Comparison of ENCODE assay signal across 7 mouse cellular contexts in the genomic region with DNA sequence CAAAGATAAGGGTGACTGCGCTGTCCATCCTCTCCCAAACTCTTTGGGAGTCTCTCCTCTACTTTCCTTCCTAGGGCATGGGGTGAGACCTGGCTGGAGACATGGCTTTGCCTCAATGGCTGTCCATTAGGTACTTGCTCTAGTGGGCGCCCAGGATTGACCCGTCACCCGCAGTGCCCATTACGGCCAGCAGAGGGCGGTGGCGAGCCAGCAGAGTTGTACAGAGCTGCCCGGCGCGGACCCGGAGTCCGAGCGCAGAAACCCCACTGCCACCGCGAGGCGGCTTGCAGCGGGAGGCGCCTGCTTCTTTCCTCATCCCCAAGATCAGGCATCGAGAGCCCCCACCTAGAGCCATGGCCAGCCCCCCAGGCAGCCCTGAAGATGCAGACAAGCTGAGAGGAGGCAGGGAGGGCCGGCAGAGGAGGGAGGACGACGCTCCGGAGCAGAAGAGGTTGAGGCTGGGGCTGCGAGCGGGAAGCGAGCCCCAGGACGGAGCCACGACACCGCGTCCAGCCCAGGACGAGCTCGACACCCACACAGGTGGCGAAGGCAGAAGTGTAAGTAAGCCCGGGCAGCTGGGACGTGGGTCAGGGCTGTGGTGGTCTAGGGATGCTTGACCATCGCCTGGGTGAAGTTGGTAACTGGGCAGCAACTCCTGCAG. TPM values are rescaled to one million over a fixed set of nuclear protein-coding genes. Genes with fewer than 3 reads are reported as not detected.
DNase-seq lines count a peak whose midpoint lies in the region; ATAC-seq lines count a peak whose summit lies in the region.

No protein-coding gene starts in this region.

- H3K4me1 ChIP-seq in embryonic facial prominence, embryonic 10.5 days = peaks cover 8% of the 10 kb centered on the region
- peaks cover 6% of the 10 kb centered on the region; the same call in 1 of the 2 replicates for H3K4me1 ChIP-seq in midbrain, embryonic 12.5 days

- intact Hi-C loops in left cerebral cortex, postnatal 4 days (cut with DNase I) = loop anchor here (5.0 kb wide), 1 partner anchor 161 kb away; no protein-coding TSS in a partner anchor

- peak; percentile 85 for ATAC-seq in midbrain, embryonic 12.5 days (ENCODE audit: low FRiP score, low read depth)

- peaks cover 29% of the 10 kb centered on the region for H3K27me3 ChIP-seq in embryonic facial prominence, embryonic 10.5 days (replicated peaks; ENCODE audit: low read depth, poor library complexity, severe bottlenecking)
- peaks cover 25% of the 10 kb centered on the region for H3K27me3 ChIP-seq in midbrain, embryonic 12.5 days

- H3K4me3 ChIP-seq in embryonic facial prominence, embryonic 10.5 days = peak overlapping the region; percentile 61
- peak overlapping the region; percentile 49 for H3K4me3 ChIP-seq in midbrain, embryonic 12.5 days

- no peaks in the 10 kb centered on the region for H3K36me3 ChIP-seq in embryonic facial prominence, embryonic 10.5 days (replicated peaks)
- no peaks in the 10 kb centered on the region for H3K36me3 ChIP-seq in midbrain, embryonic 12.5 days

- H3K9me3 ChIP-seq in embryonic facial prominence, embryonic 10.5 days = no peaks in the 10 kb centered on the region
- H3K9me3 ChIP-seq in midbrain, embryonic 12.5 days = no peaks in the 10 kb centered on the region

- peak overlapping the region; percentile 80; the same call in 1 of the 2 replicates for H3K27ac ChIP-seq in embryonic facial prominence, embryonic 10.5 days (replicated peaks)
- no peak overlapping the region for H3K27ac ChIP-seq in midbrain, embryonic 12.5 days (replicated peaks)

- peak overlapping the region; percentile 95 for H3K4me2 ChIP-seq in midbrain, embryonic 12.5 days (replicated peaks)

- peak; percentile 98 for DNase-seq in adrenal gland, postnatal 10 days
- peak; percentile 95 for DNase-seq in embryonic facial prominence, embryonic 10.5 days (ENCODE audit: low spot score)
- peak; percentile 96 for DNase-seq in heart, adult 11 months
- DNase-seq in kidney, adult 11 months = peak; percentile 68
- DNase-seq in left cerebral cortex, postnatal 4 days = peak; percentile 92
- peak; percentile 23 for DNase-seq in skeletal muscle tissue, adult 2 months (ENCODE audit: low read depth, low spot score)

- WGBS in embryonic facial prominence, embryonic 10.5 days = 1% methylated on average over 36 of the region's 36 CpGs
- WGBS in midbrain, embryonic 12.5 days = under 1% methylated on average over 36 of the region's 36 CpGs

- peak overlapping the region; percentile 66 for H3K9ac ChIP-seq in midbrain, embryonic 12.5 days (replicated peaks)

RNA-seq across cellular contexts. Expression of gene Eef2kmt, which starts 50.9 kb away (rescaled TPM):
- total RNA-seq in adrenal gland, postnatal 10 days (2021) = 10 to 100 TPM; 30.4 to 36.6 TPM
- polyA plus RNA-seq in embryonic facial prominence, embryonic 10.5 days (2016; fragmentation: Nextera tagmentation; extraction: Ambion mirVana) = 14.7 and 19.4 TPM in 2 replicates
- total RNA-seq in left cerebral cortex, postnatal 4 days (2021) = 1 to 10 TPM; 2.9 to 3.6 TPM
- polyA plus RNA-seq in midbrain, embryonic 12.5 days (2016; fragmentation: Nextera tagmentation; extraction: Ambion mirVana) = 7.8 and 11.3 TPM in 2 replicates

Comparison
In these comparisons a context has a peak if more than half of its experiments do, and no peak if none do; other contexts are left out.
1. DNase-seq: peak in every context shown above with its lines; median percentile 98 in adrenal gland, postnatal 10 days; 96 in heart, adult 11 months; 95 in embryonic facial prominence, embryonic 10.5 days; 92 in left cerebral cortex, postnatal 4 days; 68 in kidney, adult 11 months; 23 in skeletal muscle tissue, adult 2 months.
2. RNA of gene Eef2kmt, which starts 50.9 kb away (total RNA-seq): 30.4 to 36.6 TPM in adrenal gland, postnatal 10 days; 2.9 to 3.6 TPM in left cerebral cortex, postnatal 4 days; every median in the first group is over 4 times any median in the second.